Mouse (Mus musculus): ENCODE results near the gene Keap1.
A peak's percentile ranks its signal among the peaks of the same experiment; 100 is the strongest.
"Not testable (repeated sequence)": the region's sequence is repeated elsewhere in the genome, so short reads cannot be mapped to it uniquely, and the experiment has no call there.

Keap1 gene

GRCm38 (mm10) chr9:21260491-21261040, 21.4 kb upstream of the Keap1 start:
- DNase-seq: no peak

- not testable (repeated sequence) for DNase-seq
Observed at GRCm38 (mm10) chr9:21256349-21256748, 17.2 kb upstream of the Keap1 start.

GRCm38 (mm10) chr9:21254690-21255089, 15.5 kb upstream of the Keap1 start:
- DNase-seq: no peak

GRCm38 (mm10) chr9:21251116-21251735, 12.1 kb upstream of the Keap1 start:
- no peak for DNase-seq

- no peak for DNase-seq
Observed at GRCm38 (mm10) chr9:21250509-21250908, 11.3 kb upstream of the Keap1 start.

GRCm38 (mm10) chr9:21249629-21250508, 10.7 kb upstream of the Keap1 start:
- no peak for DNase-seq

- no peak for DNase-seq
Observed at GRCm38 (mm10) chr9:21248326-21248725, 9.2 kb upstream of the Keap1 start, which contains the start of gene S1pr5. Gene S1pr5, minus strand, starts transcription at chr9:21248443.

GRCm38 (mm10) chr9:21246342-21246741, 7.2 kb upstream of the Keap1 start:
- DNase-seq: no peak

- DNase-seq: no peak
Observed at GRCm38 (mm10) chr9:21245113-21245487, 5.9 kb upstream of the Keap1 start.

- DNase-seq: peak; percentile 72
Observed at GRCm38 (mm10) chr9:21244428-21245112, 5.4 kb upstream of the Keap1 start.

- DNase-seq: peak; percentile 82
Observed at GRCm38 (mm10) chr9:21243826-21244427, 4.8 kb upstream of the Keap1 start.

- peak; percentile 79 for DNase-seq
Observed at GRCm38 (mm10) chr9:21241343-21241742, 2.2 kb upstream of the Keap1 start.

- DNase-seq: no peak
Observed at GRCm38 (mm10) chr9:21239465-21239848, 296 bp upstream of the Keap1 start.

- DNase-seq: no peak
Observed at GRCm38 (mm10) chr9:21238004-21238732, 993 bp downstream of the Keap1 start.

GRCm38 (mm10) chr9:21237368-21238003, 1.7 kb downstream of the Keap1 start:
- DNase-seq: no peak

- DNase-seq: no peak
Observed at GRCm38 (mm10) chr9:21236991-21237367, 2.2 kb downstream of the Keap1 start.

GRCm38 (mm10) chr9:21235341-21235740, 3.8 kb downstream of the Keap1 start:
- DNase-seq: no peak

- no peak for DNase-seq
Observed at GRCm38 (mm10) chr9:21233805-21234204, 5.4 kb downstream of the Keap1 start.

GRCm38 (mm10) chr9:21233366-21233765, 5.8 kb downstream of the Keap1 start:
- no peak for DNase-seq

- no peak for DNase-seq
Observed at GRCm38 (mm10) chr9:21232867-21233266, 6.3 kb downstream of the Keap1 start.

- no peak for DNase-seq
Observed at GRCm38 (mm10) chr9:21231551-21231950, 7.6 kb downstream of the Keap1 start.

GRCm38 (mm10) chr9:21227342-21227741, 11.8 kb downstream of the Keap1 start:
- DNase-seq: no peak
